Mouse (Mus musculus) CH12.LX (cell line): Measurements from ENCODE around the gene Hsd17b1. TPM values are rescaled to one million over a fixed set of nuclear protein-coding genes. Genes with fewer than 3 reads are reported as not detected.

Experiments used
- DNase-seq: peaks from one replicate; pipeline ENCODE4 v3.0.0-alpha.2; 2013; ENCODE audit errors: extremely low read depth
- H3K27ac ChIP-seq: 2 replicates; pipeline ENCODE4 v1.5.1; 2012; ENCODE audit warnings: low read depth, mild to moderate bottlenecking, control low read depth, moderate library complexity; ENCODE audit not compliant: insufficient read depth
- H3K27me3 ChIP-seq: replicated peaks from 2 replicates; pipeline ENCODE3; 2012; ENCODE audit warnings: inconsistent platforms
- H3K36me3 ChIP-seq, 2 experiments: replicated peaks in 1 of 2; 2 replicates each; pipeline versions ENCODE3 to v1.6.1; 2012; ENCODE audit warnings: inconsistent platforms in 1 of 2, low read length in 1 of 2, mild to moderate bottlenecking in 1 of 2, mixed read lengths in 1 of 2, moderate library complexity in 1 of 2; ENCODE audit not compliant: control insufficient read depth in 1 of 2, insufficient read depth in 1 of 2
- H3K4me1 ChIP-seq, 2 experiments: 2 replicates each; pipeline ENCODE4 v1.6.1; 2012; ENCODE audit warnings: inconsistent platforms in 1 of 2, moderate library complexity in 1 of 2; ENCODE audit not compliant: insufficient read depth in 2 of 2, control insufficient read depth in 1 of 2
- H3K4me2 ChIP-seq: 2 replicates; pipeline ENCODE4 v1.6.1; 2012; ENCODE audit warnings: low read depth, mild to moderate bottlenecking, control low read depth; ENCODE audit not compliant: poor library complexity, insufficient read depth, severe bottlenecking
- H3K4me3 ChIP-seq, 3 experiments: fragments of 150-350 bp in 1 of 3; sonication (generic) in 1 of 3; replicated peaks in 1 of 3; 2 replicates each; pipeline versions ENCODE3 to v1.5.1; 2011 to 2012; ENCODE audit warnings: low read depth in 2 of 3, low read length in 2 of 3, mild to moderate bottlenecking in 2 of 3, moderate library complexity in 2 of 3, control low read depth in 1 of 3, improper control_type of control experiment in 1 of 3, inconsistent platforms in 1 of 3, mixed read lengths in 1 of 3; ENCODE audit not compliant: poor library complexity in 1 of 3
- H3K79me2 ChIP-seq: replicated peaks from 2 replicates; pipeline ENCODE4 v1.6.1; 2012; ENCODE audit warnings: mild to moderate bottlenecking, moderate library complexity; ENCODE audit not compliant: control insufficient read depth, poor library complexity, insufficient read depth, severe bottlenecking; ENCODE audit errors: extremely low read depth
- H3K9ac ChIP-seq: 2 replicates; pipeline ENCODE4 v1.6.1; 2012; ENCODE audit warnings: low read depth, mild to moderate bottlenecking, control low read depth, moderate library complexity; ENCODE audit not compliant: insufficient read depth
- H3K9me3 ChIP-seq: replicated peaks from 2 replicates; pipeline ENCODE3; 2012; ENCODE audit warnings: low read length, inconsistent platforms, mixed read lengths
- CTCF ChIP-seq, 2 experiments: IDR thresholded peaks in 1 of 2; conservative IDR thresholded peaks in 1 of 2; 2 replicates each; pipeline ENCODE4 v1.5.1; 2011 to 2012; ENCODE audit warnings: low read depth in 2 of 2, low read length in 2 of 2, improper control_type of control experiment in 1 of 2, inconsistent platforms in 1 of 2, mild to moderate bottlenecking in 1 of 2, moderate library complexity in 1 of 2
- EP300 ChIP-seq: IDR thresholded peaks from 2 replicates; pipeline ENCODE4 v1.6.1; 2011; ENCODE audit warnings: low read length, improper control_type of control experiment
- JUN ChIP-seq: IDR thresholded peaks from 2 replicates; pipeline ENCODE4 v1.6.1; 2011; ENCODE audit warnings: low read depth, mild to moderate bottlenecking, low read length, improper control_type of control experiment, moderate library complexity; ENCODE audit not compliant: insufficient read depth
- MAX ChIP-seq: IDR thresholded peaks from 2 replicates; pipeline ENCODE4 v1.6.1; 2011; ENCODE audit warnings: low read length, improper control_type of control experiment
- MAZ ChIP-seq: IDR thresholded peaks from 2 replicates; pipeline ENCODE4 v1.6.1; 2012; ENCODE audit warnings: low read depth, mild to moderate bottlenecking, inconsistent platforms, low read length, improper control_type of control experiment, moderate library complexity
- PAX5 ChIP-seq: IDR thresholded peaks from 2 replicates; pipeline ENCODE4 v1.6.1; 2012; ENCODE audit warnings: low read length, inconsistent platforms, mixed read lengths
- RAD21 ChIP-seq: IDR thresholded peaks from 2 replicates; pipeline ENCODE4 v1.6.1; 2011; ENCODE audit warnings: low read depth, mild to moderate bottlenecking, low read length, improper control_type of control experiment, moderate library complexity
- RCOR1 ChIP-seq: conservative IDR thresholded peaks from 2 replicates; pipeline ENCODE4 v1.6.1; 2012; ENCODE audit warnings: low read depth, mild to moderate bottlenecking, inconsistent platforms, low read length, improper control_type of control experiment
- SMC3 ChIP-seq: IDR thresholded peaks from 2 replicates; pipeline ENCODE4 v1.6.1; 2011; ENCODE audit warnings: low read depth, low read length, improper control_type of control experiment
- TBP ChIP-seq: conservative IDR thresholded peaks from 2 replicates; pipeline ENCODE4 v1.6.1; 2011; ENCODE audit warnings: low read depth, low read length, improper control_type of control experiment
- USF1 ChIP-seq: IDR thresholded peaks from 2 replicates; pipeline ENCODE4 v1.6.1; 2014; ENCODE audit warnings: low read depth, mild to moderate bottlenecking, inconsistent platforms, low read length, improper control_type of control experiment
- ZMIZ1 ChIP-seq: IDR thresholded peaks from 2 replicates; pipeline ENCODE4 v1.6.1; 2012; ENCODE audit warnings: low read depth, mild to moderate bottlenecking, inconsistent platforms, low read length, improper control_type of control experiment
- ZNF384 ChIP-seq: IDR thresholded peaks from 2 replicates; pipeline ENCODE4 v1.6.1; 2012; ENCODE audit warnings: low read depth, low read length, improper control_type of control experiment, inconsistent platforms
- dilution Hi-C: fragments of 300-500 bp; cut with MboI; formaldehyde crosslinking; loops from 2 replicates; pipeline ENCODE4 v1.14.3; 2020; ENCODE audit warnings: low sequenced_read_pairs; ENCODE audit not compliant: extremely low pct_unique_long_range_greater_than_20kb, extremely low pct_ligation_motif_present
- in situ Hi-C: fragments of 300-500 bp; cut with MboI; formaldehyde crosslinking; loops from 3 replicates; pipeline ENCODE4 v1.14.3; 2019; ENCODE audit warnings: low sequenced_read_pairs, low pct_ligation_motif_present, low pct_unique_long_range_greater_than_20kb, mixed read lengths
- polyA plus RNA-seq: library from polyadenylated mRNA; unstranded; fragments of >175 nt; gene quantifications from 2 replicates; pipeline ENCODE4 v1.2.1, GENCODE M21; 2012; ENCODE audit warnings: low read depth; ENCODE audit not compliant: insufficient read length
- total RNA-seq, 2 experiments: library from RNA; depleted of rRNA; stranded (reverse); fragments of 300-350 nt in 1 of 2; fragments of >200 nt in 1 of 2; gene quantifications; 2 replicates each; pipeline ENCODE4 v1.2.3; 2012 to 2014

Hsd17b1 gene
- total and polyA plus RNA-seq, 3 experiments, result 0.17 to 0.81 TPM; not detected in 1

GRCm38 (mm10) chr11:101053974-101054373, 24.2 kb upstream of the Hsd17b1 start:
- Histone ChIP-seq H3K79me2 (no peaks in the 10 kb centered on the region), H3K9me3 (peaks cover 12% of the 10 kb centered on the region), H3K36me3 (peaks cover 87 to 99% of the 10 kb centered on the region in 2 experiments), H3K27me3 (no peaks in the 10 kb centered on the region), H3K4me3 (no peak overlapping the region), H3K27ac (no peak overlapping the region), H3K4me1 (peaks cover 1 to 9% of the 10 kb centered on the region in 2 experiments; a peak in 2 of 4 replicates), H3K9ac (no peak overlapping the region), H3K4me2 (no peak overlapping the region)
- in situ Hi-C loops, result no loop called here
- DNase-seq, result peak; percentile 30
- dilution Hi-C loops, result no loop called here
- TF ChIP-seq CTCF (conservative IDR thresholded peaks at IDR 0.05 in 1 of 2, IDR thresholded peaks at IDR 0.05 in 1 of 2; ENCODE audit: low read depth in 2 of 2, low read length in 2 of 2), result peak; percentile 47 to 68; a peak in 3 of 4 replicates
- TF ChIP-seq USF1, result no peak
- TF ChIP-seq RAD21, result peak; percentile 61
- TF ChIP-seq RCOR1, result no peak
- peak; percentile 61 for TF ChIP-seq SMC3

GRCm38 (mm10) chr11:101055418-101055817, 22.8 kb upstream of the Hsd17b1 start:
- H3K9me3 ChIP-seq, result peaks cover 12% of the 10 kb centered on the region
- H3K27ac ChIP-seq, result no peak overlapping the region
- H3K27me3 ChIP-seq, result no peaks in the 10 kb centered on the region
- DNase-seq, result no peak
- H3K9ac ChIP-seq, result no peak overlapping the region
- in situ Hi-C loops (loop anchor here (5.0 kb wide), 2 partner anchors 73 to 173 kb away; no protein-coding TSS in a partner anchor), dilution Hi-C loops (no loop called here)
- H3K36me3 ChIP-seq, result peaks cover 86 to 100% of the 10 kb centered on the region in 2 experiments
- peaks cover 13 to 23% of the 10 kb centered on the region in 2 experiments for H3K4me1 ChIP-seq
- no peak overlapping the region for H3K4me2 ChIP-seq
- H3K4me3 ChIP-seq, result no peak overlapping the region
- TF ChIP-seq ZNF384 (no peak), JUN (no peak), PAX5 (no peak), ZMIZ1 (no peak), EP300 (no peak), MAX (no peak)
- no peaks in the 10 kb centered on the region for H3K79me2 ChIP-seq

DNA sequence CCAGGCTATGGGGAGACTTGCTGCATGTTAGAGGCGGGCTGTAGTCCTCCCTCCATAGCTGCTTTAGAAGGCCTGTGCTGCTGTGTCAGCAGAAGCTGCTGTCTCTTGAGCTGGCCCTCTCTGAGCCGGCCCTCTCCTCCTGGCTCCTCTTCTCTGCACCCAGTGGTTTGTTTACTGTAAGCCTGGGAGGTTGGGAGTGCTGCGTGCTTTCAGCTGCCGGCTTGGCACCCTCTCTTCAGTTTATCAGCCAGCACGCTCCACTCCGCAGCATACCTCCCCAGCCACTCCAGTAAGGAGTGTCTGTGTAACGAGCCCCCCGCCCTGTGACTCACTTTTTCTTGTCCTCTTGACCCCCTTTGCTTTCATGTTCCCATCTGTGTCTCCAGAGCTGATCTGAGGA, 21.3 kb upstream of the Hsd17b1 start:
- no peak overlapping the region for H3K4me2 ChIP-seq
- H3K36me3 ChIP-seq, result peaks cover 80 to 97% of the 10 kb centered on the region in 2 experiments

More for the DNA sequence above, 21.3 kb upstream of the Hsd17b1 start:
- no peak overlapping the region for H3K4me3 ChIP-seq
- dilution Hi-C loops, result no loop called here
- DNase-seq, result no peak
- no peak overlapping the region for H3K9ac ChIP-seq
- peaks cover 12% of the 10 kb centered on the region for H3K9me3 ChIP-seq
- no peak overlapping the region for H3K27ac ChIP-seq
- TF ChIP-seq TBP, result no peak
- no peak for TF ChIP-seq CTCF (conservative IDR thresholded peaks at IDR 0.05 in 1 of 2, IDR thresholded peaks at IDR 0.05 in 1 of 2; ENCODE audit: low read depth in 2 of 2, low read length in 2 of 2)
- TF ChIP-seq MAZ, result no peak
- TF ChIP-seq, all 38 proteins: peak for 0
- in situ Hi-C loops, result loop anchor here (5.0 kb wide), 2 partner anchors 75 to 175 kb away; no protein-coding TSS in a partner anchor
- H3K27me3 ChIP-seq, result no peaks in the 10 kb centered on the region
- H3K4me1 ChIP-seq, result peaks cover 13 to 26% of the 10 kb centered on the region in 2 experiments
- no peaks in the 10 kb centered on the region for H3K79me2 ChIP-seq
